Mouse (Mus musculus) midbrain, embryonic 13.5 days (tissue): ENCODE measurements at regions not wholly inside any gene's neighbourhood (a gene's known extent, or its start where the extent isn't known, plus 50 kb on each side); places are given as distances from the start of the nearest gene placed in this dataset.

Source experiments
- ATAC-seq: fragments of 200-750 bp; cut with Nextera tagmentation; 2 replicates; pipeline ENCODE4 v1.8.0; 2017; ENCODE audit warnings: mild to moderate bottlenecking, moderate TSS enrichment, moderate library complexity
- H3K27ac ChIP-seq: fragments of 300-500 bp; sonication (generic); 2 replicates; pipeline ENCODE4 v1.5.1; 2015; ENCODE audit warnings: inconsistent platforms, mild to moderate bottlenecking, moderate library complexity
- H3K27me3 ChIP-seq: fragments of 300-500 bp; sonication (generic); 2 replicates; pipeline ENCODE4 v1.6.1; 2015; ENCODE audit warnings: mild to moderate bottlenecking, inconsistent platforms
- H3K36me3 ChIP-seq: fragments of 300-500 bp; sonication (generic); 2 replicates; pipeline ENCODE4 v1.6.1; 2015; ENCODE audit warnings: mild to moderate bottlenecking, inconsistent platforms
- H3K4me1 ChIP-seq: fragments of 300-500 bp; sonication (generic); replicated peaks from 2 replicates; pipeline ENCODE4 v1.6.1; 2015; ENCODE audit warnings: inconsistent platforms
- H3K4me2 ChIP-seq: fragments of 300-500 bp; sonication (generic); replicated peaks from 2 replicates; pipeline ENCODE4 v1.6.1; 2015; ENCODE audit warnings: moderate library complexity, mild to moderate bottlenecking, inconsistent platforms
- H3K4me3 ChIP-seq: fragments of 300-500 bp; sonication (generic); replicated peaks from 2 replicates; pipeline ENCODE4 v1.5.1; 2015; ENCODE audit warnings: mild to moderate bottlenecking, inconsistent platforms
- H3K9ac ChIP-seq: fragments of 300-500 bp; sonication (generic); replicated peaks from 2 replicates; pipeline ENCODE4 v1.6.1; 2015; ENCODE audit warnings: mild to moderate bottlenecking, inconsistent platforms
- H3K9me3 ChIP-seq: fragments of 300-500 bp; sonication (generic); 2 replicates; pipeline ENCODE4 v1.6.1; 2016; ENCODE audit warnings: mild to moderate bottlenecking, inconsistent platforms
- WGBS: fragments of 180-500 bp; shearing (Covaris S2); methylation state at CpG from one replicate; pipeline ENCODE4 v1.1.7; 2015; 5-methylcytosine and 5-hydroxymethylcytosine counted together

- H3K27ac ChIP-seq: peak overlapping the region; percentile 76
Observed at GRCm38 (mm10) chr4:23490224-23490623, 1002.1 kb upstream of the Pou3f2 start.

GRCm38 (mm10) chr4:23491255-23491654, 1003.1 kb upstream of the Pou3f2 start:
- ATAC-seq: peak; percentile 91
- Histone ChIP-seq H3K27ac (no peak overlapping the region), H3K9ac (no peak overlapping the region), H3K4me1 (peaks cover 12% of the 10 kb centered on the region), H3K27me3 (no peaks in the 10 kb centered on the region), H3K4me3 (no peak overlapping the region), H3K4me2 (no peak overlapping the region), H3K9me3 (no peaks in the 10 kb centered on the region), H3K36me3 (no peaks in the 10 kb centered on the region)
- 0% methylated on average over 2 of the region's 2 CpGs for WGBS

More at GRCm38 (mm10) chr4:23490224-23490623, 1002.1 kb upstream of the Pou3f2 start:
- Histone ChIP-seq H3K4me1 (peaks cover 12% of the 10 kb centered on the region), H3K9me3 (no peaks in the 10 kb centered on the region), H3K27me3 (no peaks in the 10 kb centered on the region), H3K4me3 (no peak overlapping the region), H3K4me2 (peak overlapping the region; percentile 25; the same call in 1 of the 2 replicates), H3K36me3 (no peaks in the 10 kb centered on the region), H3K9ac (no peak overlapping the region)
- 4% methylated on average over 3 of the region's 3 CpGs for WGBS
- peak; percentile 95 for ATAC-seq

GRCm38 (mm10) chr4:23498710-23499109, 997.5 kb upstream of the Mms22l start:
- no peak overlapping the region for H3K4me2 ChIP-seq
- no peaks in the 10 kb centered on the region for H3K4me1 ChIP-seq
- H3K4me3 ChIP-seq: no peak overlapping the region
- no peak overlapping the region for H3K9ac ChIP-seq
- H3K27me3 ChIP-seq: no peaks in the 10 kb centered on the region
- no peak for ATAC-seq
- H3K27ac ChIP-seq: no peak overlapping the region
- WGBS: 71% methylated on average over 2 of the region's 2 CpGs
- H3K36me3 ChIP-seq: no peaks in the 10 kb centered on the region
- H3K9me3 ChIP-seq: no peaks in the 10 kb centered on the region

GRCm38 (mm10) chr4:23504770-23505420, 991.4 kb upstream of the Mms22l start:
- Histone ChIP-seq H3K4me3 (no peak overlapping the region), H3K9ac (no peak overlapping the region), H3K9me3 (no peaks in the 10 kb centered on the region), H3K27ac (no peak overlapping the region), H3K27me3 (no peaks in the 10 kb centered on the region), H3K4me1 (peaks cover 9% of the 10 kb centered on the region), H3K36me3 (no peaks in the 10 kb centered on the region), H3K4me2 (no peak overlapping the region)
- WGBS: 30% methylated on average over 6 of the region's 6 CpGs
- ATAC-seq: no peak

GRCm38 (mm10) chr4:23510873-23511272, 985.4 kb upstream of the Mms22l start:
- 38% methylated on average over 4 of the region's 4 CpGs for WGBS
- Histone ChIP-seq H3K4me3 (no peak overlapping the region), H3K4me1 (peaks cover 11% of the 10 kb centered on the region), H3K27me3 (no peaks in the 10 kb centered on the region), H3K36me3 (no peaks in the 10 kb centered on the region), H3K9ac (no peak overlapping the region), H3K9me3 (no peaks in the 10 kb centered on the region), H3K4me2 (no peak overlapping the region), H3K27ac (no peak overlapping the region)
- no peak for ATAC-seq

- 27% methylated on average over 4 of the region's 4 CpGs for WGBS
- H3K27me3 ChIP-seq: no peaks in the 10 kb centered on the region
- H3K36me3 ChIP-seq: no peaks in the 10 kb centered on the region
- H3K4me2 ChIP-seq: no peak overlapping the region
- ATAC-seq: peak; percentile 38; the same call in 1 of the 2 replicates
- no peak overlapping the region for H3K4me3 ChIP-seq
- no peak overlapping the region for H3K27ac ChIP-seq
- no peak overlapping the region for H3K9ac ChIP-seq
- peaks cover 11% of the 10 kb centered on the region for H3K4me1 ChIP-seq
- no peaks in the 10 kb centered on the region for H3K9me3 ChIP-seq
Observed at GRCm38 (mm10) chr4:23512014-23512413, 984.2 kb upstream of the Mms22l start.

- peak overlapping the region; percentile 46 for H3K27ac ChIP-seq
- 0 out of 2 replicates have a peak overlapping the region, but pooled peaks have one; percentile 4 for H3K9ac ChIP-seq
- peaks cover 11% of the 10 kb centered on the region for H3K4me1 ChIP-seq
- H3K4me2 ChIP-seq: peak overlapping the region; percentile 37
- ATAC-seq: peak; percentile 95
- H3K36me3 ChIP-seq: no peaks in the 10 kb centered on the region
- H3K9me3 ChIP-seq: peaks cover 3% of the 10 kb centered on the region; the same call in 1 of the 2 replicates
- 10% methylated on average over 9 of the region's 9 CpGs for WGBS
- H3K27me3 ChIP-seq: no peaks in the 10 kb centered on the region
- H3K4me3 ChIP-seq: no peak overlapping the region
Observed at GRCm38 (mm10) chr4:23513939-23514338, 982.3 kb upstream of the Mms22l start.
